Mouse (Mus musculus): ENCODE measurements around the gene Cacnb4.

The Cacnb4 gene

GRCm38 (mm10) chr2:52602228-52602627, 74.4 kb downstream of the Cacnb4 start:
- TF ChIP-seq GATA4 (IDR thresholded peaks at IDR 0.05; ENCODE audit: insufficient replicate concordance, low read length) = no peak

DNA sequence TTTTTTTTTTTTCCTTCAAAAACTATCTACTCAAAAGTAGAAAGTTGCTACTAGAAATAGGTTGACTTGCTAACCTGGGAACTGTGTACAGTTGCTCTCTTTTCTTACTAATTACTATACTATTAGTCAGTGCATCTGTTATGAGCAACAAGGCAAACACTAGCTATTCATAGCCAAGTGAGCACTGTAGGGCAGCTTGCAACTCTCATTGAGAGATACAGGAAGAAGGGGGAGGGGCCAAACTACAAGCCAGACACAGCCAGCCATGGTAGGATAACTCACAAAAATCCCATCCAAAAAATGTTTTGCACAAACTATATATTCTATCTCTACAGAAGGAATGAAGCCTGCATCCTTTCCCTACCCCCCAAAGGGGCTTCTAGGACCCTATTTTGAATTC, 79.1 kb downstream of the Cacnb4 start:
- TF ChIP-seq GATA4 (IDR thresholded peaks at IDR 0.05; ENCODE audit: insufficient replicate concordance, low read length) = no peak

DNA sequence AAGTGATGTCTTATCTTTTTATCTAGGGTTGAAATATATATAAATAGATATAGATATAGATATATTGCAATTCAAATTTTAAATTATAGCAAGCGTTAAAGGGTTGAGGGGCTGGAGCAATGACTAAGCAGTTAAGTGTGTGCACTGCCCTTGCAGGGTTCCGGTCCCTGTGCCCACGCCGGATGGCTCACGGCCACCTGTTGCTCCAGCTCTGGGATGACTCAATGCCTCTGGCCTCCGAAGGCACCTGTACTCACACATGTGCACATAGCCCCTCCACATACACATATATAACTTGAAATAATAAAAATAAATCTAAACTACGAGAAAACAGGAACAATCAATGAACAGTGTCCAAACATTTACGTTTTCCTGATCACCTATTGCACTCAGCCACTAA, 82.8 kb downstream of the Cacnb4 start:
- no peak for TF ChIP-seq GATA4 (IDR thresholded peaks at IDR 0.05; ENCODE audit: insufficient replicate concordance, low read length)

GRCm38 (mm10) chr2:52593260-52593659, 83.4 kb downstream of the Cacnb4 start:
- no peak for TF ChIP-seq GATA4 (IDR thresholded peaks at IDR 0.05; ENCODE audit: insufficient replicate concordance, low read length)

DNA sequence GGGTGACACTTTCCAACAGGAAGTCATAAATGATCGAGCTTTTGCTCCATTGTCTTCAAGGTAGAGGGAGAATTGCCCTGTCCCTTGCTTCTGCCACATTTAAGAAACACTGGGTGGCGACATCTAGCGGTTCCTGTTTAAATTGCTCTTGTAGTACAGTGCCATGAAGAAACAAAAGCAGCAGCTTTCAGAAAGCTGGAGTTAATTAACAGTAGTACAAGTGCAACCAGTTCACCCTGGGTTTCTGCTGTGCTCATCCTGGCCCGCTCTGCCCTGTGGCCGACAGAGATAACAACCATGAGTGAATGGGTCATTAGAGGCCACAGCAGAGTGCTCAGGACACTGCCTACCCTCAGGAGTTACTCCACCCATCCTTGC, 85.7 kb downstream of the Cacnb4 start:
- peak; percentile 32; the same call in 1 of the 2 replicates for TF ChIP-seq GATA4 (IDR thresholded peaks at IDR 0.05; ENCODE audit: insufficient replicate concordance, low read length)

GRCm38 (mm10) chr2:52590340-52590969, 86.2 kb downstream of the Cacnb4 start:
- TF ChIP-seq GATA4 (IDR thresholded peaks at IDR 0.05; ENCODE audit: insufficient replicate concordance, low read length) = no peak

DNA sequence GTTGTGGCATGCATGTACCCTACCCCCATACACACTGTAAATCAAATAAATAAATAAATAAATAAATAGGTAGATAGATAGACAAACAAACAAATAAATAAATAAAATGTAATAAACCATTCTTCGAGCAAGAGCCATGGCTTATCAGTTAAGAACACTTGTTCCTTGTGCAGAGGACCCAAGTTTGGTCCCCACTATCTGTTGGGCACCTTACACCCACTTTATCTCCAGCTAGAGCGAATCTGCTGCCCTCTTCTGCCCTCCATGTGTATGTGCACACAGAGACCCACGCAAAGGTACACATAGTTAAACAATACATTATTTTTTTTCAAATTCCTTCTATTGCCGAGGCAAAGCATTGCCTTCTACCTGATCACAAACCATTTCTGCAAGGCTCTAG, 87.1 kb downstream of the Cacnb4 start:
- TF ChIP-seq GATA4 (IDR thresholded peaks at IDR 0.05; ENCODE audit: insufficient replicate concordance, low read length) = no peak

- no peak for TF ChIP-seq GATA4 (IDR thresholded peaks at IDR 0.05; ENCODE audit: insufficient replicate concordance, low read length)
Observed at GRCm38 (mm10) chr2:52585384-52585783, 91.2 kb downstream of the Cacnb4 start.

DNA sequence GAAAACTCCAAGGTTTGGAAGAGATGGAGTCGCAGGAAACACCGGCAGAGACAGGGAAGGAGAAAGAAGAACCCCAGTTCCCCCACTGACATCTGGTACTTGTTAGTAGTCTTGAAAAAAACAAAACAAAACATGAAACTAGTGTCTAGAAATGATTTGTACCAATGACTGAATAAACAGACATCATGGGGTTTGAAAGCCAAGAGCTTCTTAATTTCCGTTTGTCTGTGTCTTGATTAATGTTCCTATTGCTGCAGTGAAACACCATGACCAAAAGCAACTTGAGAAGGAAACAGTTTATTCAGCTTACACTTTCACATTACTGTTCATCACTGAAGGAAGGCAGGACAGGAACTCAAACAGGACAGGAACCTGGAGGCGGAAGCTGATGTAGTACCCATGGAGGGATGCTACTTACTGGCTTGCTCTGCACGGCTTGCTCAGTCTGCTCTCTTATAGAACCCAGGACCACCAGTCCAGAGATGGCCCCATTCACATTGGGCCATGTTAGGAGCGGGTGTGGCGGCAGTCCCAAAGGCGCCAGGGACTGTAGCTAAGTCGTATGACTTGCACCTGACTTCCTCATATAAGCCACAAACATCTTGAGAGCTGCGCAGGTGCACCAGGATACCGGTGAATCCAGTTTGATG, 95.4 kb downstream of the Cacnb4 start:
- no peak for TF ChIP-seq GATA4 (IDR thresholded peaks at IDR 0.05; ENCODE audit: insufficient replicate concordance, low read length)

- TF ChIP-seq GATA4 (IDR thresholded peaks at IDR 0.05; ENCODE audit: insufficient replicate concordance, low read length) = no peak
Observed at GRCm38 (mm10) chr2:52580697-52581096, 95.9 kb downstream of the Cacnb4 start.

- no peak for TF ChIP-seq GATA4 (IDR thresholded peaks at IDR 0.05; ENCODE audit: insufficient replicate concordance, low read length)
Observed at GRCm38 (mm10) chr2:52578846-52579245, 97.8 kb downstream of the Cacnb4 start.

- no peak for TF ChIP-seq GATA4 (IDR thresholded peaks at IDR 0.05; ENCODE audit: insufficient replicate concordance, low read length)
Observed at GRCm38 (mm10) chr2:52577700-52578099, 98.9 kb downstream of the Cacnb4 start.

DNA sequence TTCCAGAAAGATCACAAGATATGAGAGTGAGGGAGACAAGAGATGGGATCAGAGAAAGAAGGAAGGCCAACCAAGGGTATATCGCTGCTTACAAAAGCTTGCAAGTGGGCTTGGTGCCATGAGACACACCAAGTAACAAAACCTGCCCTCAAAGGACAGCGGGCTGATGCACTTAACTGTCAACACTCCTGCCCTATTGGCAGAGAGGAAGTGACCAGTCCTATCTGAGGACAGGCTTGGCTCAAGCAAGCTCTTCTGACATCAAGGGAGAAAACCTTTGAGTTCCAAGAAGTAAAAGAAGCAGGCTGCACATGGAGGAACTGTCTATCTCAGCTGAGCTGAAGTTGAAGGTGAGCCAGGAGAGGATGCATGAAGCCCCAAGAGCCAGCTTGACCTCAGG, 100.1 kb downstream of the Cacnb4 start:
- no peak for TF ChIP-seq GATA4 (IDR thresholded peaks at IDR 0.05; ENCODE audit: insufficient replicate concordance, low read length)

GRCm38 (mm10) chr2:52575637-52576175, 100.9 kb downstream of the Cacnb4 start:
- TF ChIP-seq GATA4 (IDR thresholded peaks at IDR 0.05; ENCODE audit: insufficient replicate concordance, low read length) = no peak

DNA sequence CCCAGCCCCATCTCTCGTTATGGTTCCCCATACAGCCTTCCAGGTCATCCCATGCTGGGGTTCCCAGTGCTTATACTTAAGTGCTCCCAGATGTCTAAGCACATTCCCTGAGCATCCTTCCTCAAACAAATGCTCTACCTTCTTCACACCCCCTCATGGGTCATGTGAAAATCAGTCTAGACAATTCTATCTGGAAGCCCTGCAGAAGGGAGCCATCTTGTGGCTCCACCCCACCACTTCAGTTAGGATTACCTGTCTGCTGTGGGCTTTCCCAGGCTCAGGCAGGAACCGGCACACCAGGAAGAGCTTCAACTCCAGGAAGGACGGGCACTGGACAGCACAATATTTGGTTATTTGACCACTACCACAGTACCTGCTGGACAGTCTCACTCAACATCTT, 101.7 kb downstream of the Cacnb4 start:
- TF ChIP-seq GATA4 (IDR thresholded peaks at IDR 0.05; ENCODE audit: insufficient replicate concordance, low read length) = no peak

DNA sequence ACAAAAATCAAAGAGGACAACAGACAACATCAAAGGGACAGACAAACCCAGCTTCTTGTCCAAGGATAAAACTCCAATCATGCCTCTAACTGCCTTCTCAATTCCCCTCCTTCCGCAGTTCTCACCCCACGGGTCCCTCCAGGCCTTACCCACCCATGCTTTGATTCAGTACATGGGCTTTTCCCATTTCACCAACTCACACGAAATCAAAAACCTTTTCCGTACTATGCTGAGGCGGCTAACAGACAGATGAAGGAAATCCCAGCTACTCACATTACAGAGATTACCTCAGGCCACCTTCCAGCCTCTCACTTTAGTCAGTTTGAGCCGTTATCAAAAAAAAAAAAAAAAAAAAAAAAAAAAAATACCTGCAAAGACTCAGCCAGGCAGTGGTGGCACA, 104.4 kb downstream of the Cacnb4 start:
- TF ChIP-seq GATA4 (IDR thresholded peaks at IDR 0.05; ENCODE audit: insufficient replicate concordance, low read length) = no peak

All from liver, adult (tissue).